Mouse (Mus musculus) cortical plate, adult 2 months (tissue): ENCODE data around the gene Zfp365.

ENCODE experiments used
- CTCF ChIP-seq: fragments of 200-500 bp; IDR thresholded peaks from 2 replicates; pipeline ENCODE4 v1.5.1; 2011; ENCODE audit warnings: mild to moderate bottlenecking, control low read depth, low read length; ENCODE audit not compliant: insufficient read depth; ENCODE audit errors: extremely low read depth
- POLR2A ChIP-seq: fragments of 200-500 bp; IDR thresholded peaks from 2 replicates; pipeline ENCODE4 v1.6.1; 2011; ENCODE audit warnings: mild to moderate bottlenecking, low read length, control low read depth; ENCODE audit not compliant: insufficient read depth; ENCODE audit errors: extremely low read depth

DNA sequence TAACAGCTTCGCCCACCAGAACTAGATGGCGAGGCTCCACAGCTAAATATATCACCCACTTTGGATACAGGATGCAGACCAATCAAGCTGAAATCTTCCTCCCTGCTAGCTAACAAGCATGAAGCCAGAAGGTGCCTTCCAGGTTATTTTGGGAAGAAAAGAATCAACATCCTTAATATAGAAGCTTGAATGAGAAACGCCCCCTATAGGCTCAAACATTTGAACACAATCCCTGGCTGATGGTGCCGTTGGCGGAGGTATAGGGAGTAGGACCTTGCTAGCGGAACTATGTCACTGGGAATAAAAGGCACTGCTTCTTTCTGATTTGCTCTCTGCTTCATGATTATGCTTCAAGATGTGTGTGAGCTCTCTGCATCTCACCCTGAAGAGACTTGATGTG lies 9.3 kb upstream of the Zfp365 start:
- TF ChIP-seq POLR2A (no peak), CTCF (no peak)
